Mouse (Mus musculus) brain, embryonic 14.5 days (tissue): Measurements from ENCODE around the gene Pop7.

ENCODE experiments used
- CTCF ChIP-seq: fragments of 200-500 bp; IDR thresholded peaks from 2 replicates; pipeline ENCODE4 v1.5.1; 2012; ENCODE audit warnings: inconsistent platforms, mild to moderate bottlenecking, moderate library complexity, borderline replicate concordance; ENCODE audit not compliant: insufficient read depth, insufficient read length; ENCODE audit errors: extremely low read depth
- POLR2A ChIP-seq: fragments of 200-500 bp; IDR thresholded peaks from 2 replicates; pipeline ENCODE4 v1.6.1; 2012; ENCODE audit warnings: mild to moderate bottlenecking, inconsistent platforms, borderline replicate concordance; ENCODE audit not compliant: poor library complexity, insufficient read depth, insufficient read length, severe bottlenecking; ENCODE audit errors: extremely low read depth

GRCm38 (mm10) chr5:137531414-137532130 is 29.3 kb upstream of the Pop7 start:
- TF ChIP-seq POLR2A (no peak), CTCF (no peak)
